Mouse (Mus musculus): Measurements from ENCODE around the gene Csrp3. TPM values are rescaled to one million over a fixed set of nuclear protein-coding genes. Genes with fewer than 3 reads are reported as not detected.

Gene Csrp3
- polyA plus RNA-seq, 1 experiment from 2014 or later = 14.4 TPM

DNA sequence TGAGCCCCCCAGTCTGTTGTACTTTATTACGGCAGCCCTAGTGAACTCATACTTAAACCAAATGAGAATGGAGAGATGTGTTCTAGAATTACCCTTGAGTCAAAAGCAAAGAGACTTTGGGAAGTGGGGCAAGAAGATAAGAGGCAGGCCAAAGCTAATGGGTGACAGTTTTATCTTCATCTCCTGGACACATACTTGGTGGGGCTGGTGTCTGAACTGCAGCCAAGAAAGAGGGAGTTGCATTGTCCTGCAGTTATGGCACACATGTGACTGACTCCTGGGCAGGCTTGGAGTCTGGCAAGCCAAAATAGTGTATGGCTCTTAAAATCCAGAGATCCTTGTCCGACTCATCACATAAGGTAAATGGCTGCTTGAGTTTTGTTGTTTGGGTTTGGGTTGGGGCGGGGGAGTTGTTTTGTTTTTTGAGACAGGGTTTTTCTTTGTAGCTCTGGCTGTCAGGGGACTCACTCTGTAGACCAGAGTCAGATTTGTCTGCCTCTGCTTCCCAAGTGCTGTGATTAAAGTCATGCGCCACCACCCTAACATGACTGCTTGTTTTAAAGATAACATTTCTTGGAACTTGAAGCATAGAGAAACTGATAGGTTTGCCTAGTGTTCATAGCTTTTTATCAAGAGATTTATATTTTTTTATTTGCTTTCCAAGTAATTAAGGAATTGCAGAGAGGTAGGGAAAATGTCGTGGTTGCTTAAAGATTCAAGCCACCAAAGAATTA lies 18.5 kb downstream of the Csrp3 start:
- H3K4me2 ChIP-seq = no peak overlapping the region
- H3K4me1 ChIP-seq (replicated peaks; ENCODE audit: control insufficient read depth, insufficient read depth, low read length) = no peaks in the 10 kb centered on the region
- no peak overlapping the region for H3K9ac ChIP-seq (ENCODE audit: low read depth, low read length)
- no peak for DNase-seq (ENCODE audit: low spot score)
- no peak overlapping the region for H3K27ac ChIP-seq (ENCODE audit: low read depth, low read length)
- H3K36me3 ChIP-seq (ENCODE audit: control insufficient read depth, insufficient read depth, low read length) = peaks cover 10% of the 10 kb centered on the region; the same call in 1 of the 2 replicates
- no peaks in the 10 kb centered on the region for H3K9me3 ChIP-seq (ENCODE audit: control insufficient read depth, low read length)
- no peak overlapping the region for H3K4me3 ChIP-seq (ENCODE audit: low read depth, low read length)
- WGBS = 72% methylated on average over 5 of the region's 5 CpGs
- no peak for ATAC-seq (replicated peaks; ENCODE audit: low FRiP score)
- H3K27me3 ChIP-seq (replicated peaks; ENCODE audit: control insufficient read depth, insufficient read depth, low read length) = no peaks in the 10 kb centered on the region

DNA sequence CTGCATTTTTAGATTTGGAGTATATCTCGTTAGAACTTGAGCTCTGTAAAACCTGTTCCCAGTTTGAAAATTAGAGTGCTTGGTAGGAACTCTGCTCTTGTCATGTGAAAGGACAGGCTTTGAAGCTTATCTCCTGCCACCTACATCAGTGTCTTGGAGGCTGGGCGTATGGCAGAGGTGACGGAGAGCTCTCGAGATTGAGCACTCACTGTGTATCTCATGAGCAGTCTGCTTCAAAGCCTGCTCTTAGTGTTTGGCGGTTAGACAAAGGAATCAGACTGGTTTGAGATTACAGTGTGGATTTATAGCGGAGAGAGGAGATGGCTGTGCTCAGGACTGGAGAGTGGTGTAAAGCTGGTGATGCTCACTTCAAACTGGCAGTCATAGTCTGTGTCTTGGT lies 22.7 kb downstream of the Csrp3 start:
- Histone ChIP-seq H3K4me2 (no peak overlapping the region), H3K4me1 (replicated peaks; ENCODE audit: control insufficient read depth, insufficient read depth, low read length) (no peaks in the 10 kb centered on the region), H3K9me3 (ENCODE audit: control insufficient read depth, low read length) (no peaks in the 10 kb centered on the region), H3K36me3 (ENCODE audit: control insufficient read depth, insufficient read depth, low read length) (peaks cover 16% of the 10 kb centered on the region; the same call in 1 of the 2 replicates), H3K9ac (ENCODE audit: low read depth, low read length) (no peak overlapping the region), H3K27ac (ENCODE audit: low read depth, low read length) (no peak overlapping the region), H3K27me3 (replicated peaks; ENCODE audit: control insufficient read depth, insufficient read depth, low read length) (no peaks in the 10 kb centered on the region), H3K4me3 (ENCODE audit: low read depth, low read length) (no peak overlapping the region)
- DNase-seq (ENCODE audit: low spot score) = no peak
- ATAC-seq (replicated peaks; ENCODE audit: low FRiP score) = no peak
- WGBS = 76% methylated on average over 6 of the region's 6 CpGs

DNA sequence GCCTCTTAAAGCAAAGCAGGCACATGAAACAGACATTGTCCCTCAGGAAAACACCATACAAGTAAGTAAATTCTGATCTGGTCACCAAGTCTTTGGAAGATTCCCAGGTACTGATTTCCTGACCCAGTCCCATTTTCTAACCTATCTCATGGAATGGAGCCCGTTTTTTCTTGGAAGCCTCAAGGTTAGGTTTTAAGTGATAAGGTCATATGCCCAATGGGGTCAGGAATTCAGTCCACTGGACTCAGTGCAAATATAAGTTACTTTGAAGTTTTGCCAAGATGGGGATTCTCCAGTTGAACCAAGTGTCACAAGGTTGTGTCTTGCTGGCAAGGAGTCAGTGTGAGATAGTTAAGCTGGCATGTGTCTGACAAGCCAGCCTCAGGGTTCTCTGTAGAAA lies 23.2 kb downstream of the Csrp3 start:
- no peak overlapping the region for H3K9ac ChIP-seq (ENCODE audit: low read depth, low read length)
- no peak overlapping the region for H3K4me3 ChIP-seq (ENCODE audit: low read depth, low read length)
- 87% methylated on average over 1 of the region's 1 CpGs for WGBS
- no peaks in the 10 kb centered on the region for H3K4me1 ChIP-seq (replicated peaks; ENCODE audit: control insufficient read depth, insufficient read depth, low read length)
- no peak overlapping the region for H3K27ac ChIP-seq (ENCODE audit: low read depth, low read length)
- ATAC-seq (replicated peaks; ENCODE audit: low FRiP score) = no peak
- no peak overlapping the region for H3K4me2 ChIP-seq
- H3K9me3 ChIP-seq (ENCODE audit: control insufficient read depth, low read length) = no peaks in the 10 kb centered on the region
- peaks cover 16% of the 10 kb centered on the region; the same call in 1 of the 2 replicates for H3K36me3 ChIP-seq (ENCODE audit: control insufficient read depth, insufficient read depth, low read length)
- H3K27me3 ChIP-seq (replicated peaks; ENCODE audit: control insufficient read depth, insufficient read depth, low read length) = no peaks in the 10 kb centered on the region
- no peak for DNase-seq (ENCODE audit: low spot score)

DNA sequence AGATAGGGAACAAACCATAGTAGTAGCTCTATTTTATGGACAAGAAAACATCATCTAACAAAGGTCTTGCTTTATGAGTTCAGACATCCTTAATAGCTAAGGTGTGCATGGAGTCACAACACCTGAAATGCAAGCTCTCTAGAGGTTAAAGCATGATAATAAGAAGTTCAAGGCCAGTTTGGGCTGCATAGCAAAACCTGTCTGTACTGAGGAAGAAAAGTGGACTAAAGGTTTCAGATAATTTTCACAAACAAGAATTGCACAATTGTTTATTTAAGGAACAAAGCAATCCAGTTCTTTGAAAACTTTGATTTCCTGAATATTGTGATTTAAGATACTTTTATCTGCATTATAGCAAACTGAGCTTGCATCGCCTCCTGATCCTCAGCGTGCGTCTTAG lies 24.2 kb downstream of the Csrp3 start:
- H3K4me1 ChIP-seq (replicated peaks; ENCODE audit: control insufficient read depth, insufficient read depth, low read length) = no peaks in the 10 kb centered on the region
- ATAC-seq (replicated peaks; ENCODE audit: low FRiP score) = no peak
- H3K27ac ChIP-seq (ENCODE audit: low read depth, low read length) = no peak overlapping the region
- DNase-seq (ENCODE audit: low spot score) = no peak
- no peaks in the 10 kb centered on the region for H3K27me3 ChIP-seq (replicated peaks; ENCODE audit: control insufficient read depth, insufficient read depth, low read length)
- H3K36me3 ChIP-seq (ENCODE audit: control insufficient read depth, insufficient read depth, low read length) = peaks cover 20% of the 10 kb centered on the region; the same call in 1 of the 2 replicates
- H3K9me3 ChIP-seq (ENCODE audit: control insufficient read depth, low read length) = no peaks in the 10 kb centered on the region
- no peak overlapping the region for H3K4me2 ChIP-seq
- no peak overlapping the region for H3K4me3 ChIP-seq (ENCODE audit: low read depth, low read length)
- no peak overlapping the region for H3K9ac ChIP-seq (ENCODE audit: low read depth, low read length)
- WGBS = 97% methylated on average over 3 of the region's 3 CpGs

DNA sequence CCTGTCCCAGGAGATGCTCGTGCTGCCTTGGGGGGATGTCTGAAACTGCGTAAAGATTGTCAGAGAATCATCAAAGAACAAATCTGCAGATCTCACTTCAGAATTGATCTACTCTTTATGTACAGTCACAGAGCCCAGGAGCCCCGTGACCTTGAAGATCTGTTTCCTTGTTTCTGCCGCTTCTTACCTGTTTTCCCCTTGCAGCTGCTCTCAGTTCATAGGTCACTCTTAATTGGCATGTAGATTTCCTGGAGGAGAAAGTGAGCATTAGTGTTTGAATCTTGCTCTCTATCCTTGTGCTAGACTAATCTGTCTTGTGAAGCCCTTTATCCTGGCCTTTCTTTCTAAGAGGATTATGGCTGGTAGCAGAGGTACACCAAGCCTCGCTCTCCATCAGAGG lies 26.2 kb downstream of the Csrp3 start:
- Histone ChIP-seq H3K27ac (ENCODE audit: low read depth, low read length) (no peak overlapping the region), H3K9me3 (ENCODE audit: control insufficient read depth, low read length) (no peaks in the 10 kb centered on the region), H3K36me3 (ENCODE audit: control insufficient read depth, insufficient read depth, low read length) (peaks cover 18% of the 10 kb centered on the region; the same call in 1 of the 2 replicates), H3K4me1 (replicated peaks; ENCODE audit: control insufficient read depth, insufficient read depth, low read length) (no peaks in the 10 kb centered on the region), H3K4me2 (no peak overlapping the region), H3K9ac (ENCODE audit: low read depth, low read length) (no peak overlapping the region), H3K4me3 (ENCODE audit: low read depth, low read length) (no peak overlapping the region), H3K27me3 (replicated peaks; ENCODE audit: control insufficient read depth, insufficient read depth, low read length) (no peaks in the 10 kb centered on the region)
- no peak for ATAC-seq (replicated peaks; ENCODE audit: low FRiP score)
- WGBS = 92% methylated on average over 5 of the region's 5 CpGs
- no peak for DNase-seq (ENCODE audit: low spot score)

DNA sequence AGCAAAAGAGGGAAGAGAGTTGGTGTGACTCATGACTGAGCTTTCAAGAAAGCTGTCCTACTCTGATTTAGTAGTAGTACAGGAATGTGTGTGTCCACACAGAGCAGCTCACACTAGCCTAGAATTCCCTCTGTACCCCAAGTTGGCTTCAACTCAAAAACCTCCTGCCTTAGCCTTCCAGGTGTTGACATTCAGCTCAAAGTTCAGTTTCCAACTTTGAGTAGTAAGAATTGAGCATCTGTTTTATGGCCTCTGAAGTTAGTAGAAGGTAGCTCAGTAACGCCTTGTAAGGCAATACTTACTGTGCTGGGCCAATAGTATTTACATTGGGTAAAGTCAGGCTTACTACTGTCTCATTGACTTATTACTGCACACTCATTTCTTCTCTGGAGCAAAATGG lies 34.2 kb downstream of the Csrp3 start:
- Histone ChIP-seq H3K4me2 (no peak overlapping the region), H3K36me3 (ENCODE audit: control insufficient read depth, insufficient read depth, low read length) (peaks cover 6% of the 10 kb centered on the region; the same call in 1 of the 2 replicates), H3K27ac (ENCODE audit: low read depth, low read length) (no peak overlapping the region), H3K9ac (ENCODE audit: low read depth, low read length) (no peak overlapping the region), H3K4me1 (replicated peaks; ENCODE audit: control insufficient read depth, insufficient read depth, low read length) (no peaks in the 10 kb centered on the region), H3K9me3 (ENCODE audit: control insufficient read depth, low read length) (no peaks in the 10 kb centered on the region), H3K27me3 (replicated peaks; ENCODE audit: control insufficient read depth, insufficient read depth, low read length) (no peaks in the 10 kb centered on the region), H3K4me3 (ENCODE audit: low read depth, low read length) (no peak overlapping the region)
- DNase-seq (ENCODE audit: low spot score) (no peak), ATAC-seq (replicated peaks; ENCODE audit: low FRiP score) (no peak)
- WGBS = 89% methylated on average over 1 of the region's 1 CpGs

DNA sequence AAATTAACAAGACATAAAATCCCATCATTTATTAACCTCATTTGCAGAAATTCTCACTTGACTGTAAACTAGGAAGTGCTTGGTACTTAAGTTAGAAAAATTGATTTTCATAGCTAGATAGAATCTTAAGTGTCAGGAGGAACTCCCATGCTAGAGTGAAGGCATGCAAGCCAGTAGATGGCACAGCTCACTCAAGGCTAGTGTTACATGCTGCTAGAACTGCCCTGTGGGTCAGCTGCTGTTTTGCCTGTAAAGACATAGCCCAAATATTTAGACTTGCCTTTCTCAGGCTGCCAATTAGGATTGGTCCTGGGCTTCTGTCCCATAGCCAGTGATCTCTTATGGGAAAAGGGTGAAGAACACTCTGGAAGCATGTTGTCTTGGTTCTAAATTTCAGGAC lies 35.5 kb downstream of the Csrp3 start:
- H3K36me3 ChIP-seq (ENCODE audit: control insufficient read depth, insufficient read depth, low read length) = peaks cover 8% of the 10 kb centered on the region; the same call in 1 of the 2 replicates
- H3K27ac ChIP-seq (ENCODE audit: low read depth, low read length) = no peak overlapping the region
- DNase-seq (ENCODE audit: low spot score) = no peak
- no peaks in the 10 kb centered on the region for H3K9me3 ChIP-seq (ENCODE audit: control insufficient read depth, low read length)
- ATAC-seq (replicated peaks; ENCODE audit: low FRiP score) = no peak
- no peaks in the 10 kb centered on the region for H3K4me1 ChIP-seq (replicated peaks; ENCODE audit: control insufficient read depth, insufficient read depth, low read length)
- no peak overlapping the region for H3K9ac ChIP-seq (ENCODE audit: low read depth, low read length)
- no peak overlapping the region for H3K4me3 ChIP-seq (ENCODE audit: low read depth, low read length)
- H3K4me2 ChIP-seq = no peak overlapping the region
- no peaks in the 10 kb centered on the region for H3K27me3 ChIP-seq (replicated peaks; ENCODE audit: control insufficient read depth, insufficient read depth, low read length)

DNA sequence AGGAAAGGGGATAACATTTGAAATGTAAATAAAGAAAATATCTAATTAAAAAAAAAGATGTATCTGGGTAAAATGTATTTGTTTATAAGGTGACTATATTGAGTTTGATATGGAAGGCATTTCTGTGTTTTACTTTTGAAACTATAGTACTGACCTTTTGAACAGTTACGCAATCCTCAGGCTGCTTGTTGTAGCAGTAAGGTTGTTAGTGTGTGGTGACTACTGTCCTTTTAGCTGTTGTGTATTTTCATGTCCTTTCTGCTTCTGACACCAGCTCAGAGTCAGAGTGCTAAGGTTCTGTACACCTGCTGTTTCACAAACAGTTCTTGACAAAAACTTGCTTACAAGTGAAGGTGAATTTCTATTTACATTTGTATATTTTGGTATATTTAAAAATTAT lies 37.2 kb downstream of the Csrp3 start:
- H3K4me1 ChIP-seq (replicated peaks; ENCODE audit: control insufficient read depth, insufficient read depth, low read length) = no peaks in the 10 kb centered on the region
- DNase-seq (ENCODE audit: low spot score) = no peak
- 91% methylated on average over 1 of the region's 1 CpGs for WGBS
- ATAC-seq (replicated peaks; ENCODE audit: low FRiP score) = no peak
- H3K36me3 ChIP-seq (ENCODE audit: control insufficient read depth, insufficient read depth, low read length) = peaks cover 15% of the 10 kb centered on the region
- no peak overlapping the region for H3K4me2 ChIP-seq
- no peak overlapping the region for H3K27ac ChIP-seq (ENCODE audit: low read depth, low read length)
- H3K4me3 ChIP-seq (ENCODE audit: low read depth, low read length) = no peak overlapping the region
- no peaks in the 10 kb centered on the region for H3K27me3 ChIP-seq (replicated peaks; ENCODE audit: control insufficient read depth, insufficient read depth, low read length)
- no peaks in the 10 kb centered on the region for H3K9me3 ChIP-seq (ENCODE audit: control insufficient read depth, low read length)
- no peak overlapping the region for H3K9ac ChIP-seq (ENCODE audit: low read depth, low read length)

DNA sequence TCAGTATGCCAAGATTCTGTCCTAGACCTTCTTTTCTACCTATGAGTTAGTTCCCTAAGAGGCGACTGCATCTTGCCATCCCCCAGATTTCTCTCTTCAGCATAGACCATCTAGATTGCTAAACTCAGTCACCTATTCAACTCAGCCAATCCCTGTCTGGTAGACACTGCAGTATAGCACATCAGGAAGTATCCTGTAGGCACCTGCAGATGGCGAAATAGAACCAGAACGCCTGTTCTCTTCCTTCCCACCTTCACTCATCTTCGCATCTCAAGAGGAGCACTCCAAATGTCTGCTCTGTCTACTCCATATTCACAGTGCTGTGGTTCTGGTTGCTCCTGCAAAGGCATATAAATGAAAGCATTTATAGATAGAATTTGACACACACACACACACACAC lies 41.2 kb downstream of the Csrp3 start:
- WGBS = 88% methylated on average over 4 of the region's 4 CpGs
- Histone ChIP-seq H3K36me3 (ENCODE audit: control insufficient read depth, insufficient read depth, low read length) (peaks cover 21% of the 10 kb centered on the region), H3K4me1 (replicated peaks; ENCODE audit: control insufficient read depth, insufficient read depth, low read length) (no peaks in the 10 kb centered on the region), H3K4me3 (ENCODE audit: low read depth, low read length) (no peak overlapping the region), H3K9ac (ENCODE audit: low read depth, low read length) (no peak overlapping the region), H3K9me3 (ENCODE audit: control insufficient read depth, low read length) (no peaks in the 10 kb centered on the region), H3K27me3 (replicated peaks; ENCODE audit: control insufficient read depth, insufficient read depth, low read length) (no peaks in the 10 kb centered on the region), H3K27ac (ENCODE audit: low read depth, low read length) (no peak overlapping the region), H3K4me2 (no peak overlapping the region)
- no peak for ATAC-seq (replicated peaks; ENCODE audit: low FRiP score)
- DNase-seq (ENCODE audit: low spot score) = no peak
